Mouse (Mus musculus): ENCODE measurements around the gene Gkn3. TPM values are rescaled to one million over a fixed set of nuclear protein-coding genes. Genes with fewer than 3 reads are reported as not detected.
A peak's percentile ranks its signal among the peaks of the same experiment; 100 is the strongest.

The Gkn3 gene
- total RNA-seq (2014; fragmentation: Nextera tagmentation), result not detected in 2 replicates
- not detected in 2 replicates for total RNA-seq (2017)

GRCm38 (mm10) chr6:87388877-87389276 lies at the start of gene Gkn3:
Gene Gkn3, minus strand, starts transcription at chr6:87388935.
- ATAC-seq (replicated peaks; ENCODE audit: poor library complexity, severe bottlenecking), result no peak

- ATAC-seq (replicated peaks; ENCODE audit: poor library complexity, severe bottlenecking), result no peak
Observed at GRCm38 (mm10) chr6:87436745-87437144, 48.0 kb upstream of the Gkn3 start.

- ATAC-seq (replicated peaks; ENCODE audit: poor library complexity, severe bottlenecking), result no peak
Observed at GRCm38 (mm10) chr6:87435791-87436190, 47.1 kb upstream of the Gkn3 start.

- no peak for ATAC-seq (replicated peaks; ENCODE audit: poor library complexity, severe bottlenecking)
Observed at GRCm38 (mm10) chr6:87428487-87429044, 39.8 kb upstream of the Gkn3 start, which contains the start of gene Bmp10. Gene Bmp10, plus strand, starts transcription at chr6:87428994.

- ATAC-seq (replicated peaks; ENCODE audit: poor library complexity, severe bottlenecking), result no peak
Observed at GRCm38 (mm10) chr6:87427616-87428015, 38.9 kb upstream of the Gkn3 start.

GRCm38 (mm10) chr6:87426954-87427353 lies 38.2 kb upstream of the Gkn3 start:
- ATAC-seq (replicated peaks; ENCODE audit: poor library complexity, severe bottlenecking), result no peak

- no peak for ATAC-seq (replicated peaks; ENCODE audit: poor library complexity, severe bottlenecking)
Observed at GRCm38 (mm10) chr6:87424037-87424816, 35.5 kb upstream of the Gkn3 start.

- ATAC-seq (replicated peaks; ENCODE audit: poor library complexity, severe bottlenecking), result no peak
Observed at GRCm38 (mm10) chr6:87422304-87422703, 33.6 kb upstream of the Gkn3 start.

GRCm38 (mm10) chr6:87412011-87412410 lies 23.3 kb upstream of the Gkn3 start:
- ATAC-seq (replicated peaks; ENCODE audit: poor library complexity, severe bottlenecking), result no peak

GRCm38 (mm10) chr6:87401456-87401855 lies 12.7 kb upstream of the Gkn3 start:
- ATAC-seq (replicated peaks; ENCODE audit: poor library complexity, severe bottlenecking), result no peak

GRCm38 (mm10) chr6:87399886-87400566 lies 11.3 kb upstream of the Gkn3 start:
- peak; percentile 71 for ATAC-seq (replicated peaks; ENCODE audit: poor library complexity, severe bottlenecking)

- peak; percentile 80 for ATAC-seq (replicated peaks; ENCODE audit: poor library complexity, severe bottlenecking)
Observed at GRCm38 (mm10) chr6:87399137-87399536, 10.4 kb upstream of the Gkn3 start.

- ATAC-seq (replicated peaks; ENCODE audit: poor library complexity, severe bottlenecking), result no peak
Observed at GRCm38 (mm10) chr6:87394783-87395182, 6.0 kb upstream of the Gkn3 start.

GRCm38 (mm10) chr6:87393466-87394205 lies 4.9 kb upstream of the Gkn3 start:
- peak; percentile 92 for ATAC-seq (replicated peaks; ENCODE audit: poor library complexity, severe bottlenecking)

GRCm38 (mm10) chr6:87389455-87389989 lies 787 bp upstream of the Gkn3 start:
- no peak for ATAC-seq (replicated peaks; ENCODE audit: poor library complexity, severe bottlenecking)

GRCm38 (mm10) chr6:87386681-87387080 lies 2.1 kb downstream of the Gkn3 start:
- no peak for ATAC-seq (replicated peaks; ENCODE audit: poor library complexity, severe bottlenecking)

- ATAC-seq (replicated peaks; ENCODE audit: poor library complexity, severe bottlenecking), result peak; percentile 27; the same call in 1 of the 2 replicates
Observed at GRCm38 (mm10) chr6:87386203-87386602, 2.5 kb downstream of the Gkn3 start.

GRCm38 (mm10) chr6:87384761-87385160 lies 4.0 kb downstream of the Gkn3 start:
- ATAC-seq (replicated peaks; ENCODE audit: poor library complexity, severe bottlenecking), result no peak

GRCm38 (mm10) chr6:87383926-87384691 lies 4.6 kb downstream of the Gkn3 start:
- peak; percentile 40 for ATAC-seq (replicated peaks; ENCODE audit: poor library complexity, severe bottlenecking)

GRCm38 (mm10) chr6:87373057-87373456 lies 15.7 kb downstream of the Gkn3 start, which contains the start of gene Gkn2:
Gene Gkn2, plus strand, starts transcription at chr6:87373357.
- no peak for ATAC-seq (replicated peaks; ENCODE audit: poor library complexity, severe bottlenecking)
